Mouse (Mus musculus): ENCODE results near the gene Ldhb. TPM values are rescaled to one million over a fixed set of nuclear protein-coding genes. Genes with fewer than 3 reads are reported as not detected.

Gene Ldhb
- total and polyA plus RNA-seq, 2 experiments: 2.6 to 3.9 TPM

GRCm38 (mm10) chr6:142511516-142512135, 3.9 kb upstream of the Ldhb start:
- DNase-seq (ENCODE audit: extremely low read depth, low read depth, low spot score): no peak
- H3K27me3 ChIP-seq (ENCODE audit: control insufficient read depth, insufficient read depth, low read length): no peaks in the 10 kb centered on the region
- no peak overlapping the region for H3K9ac ChIP-seq (ENCODE audit: low read depth, low read length)
- H3K4me3 ChIP-seq (ENCODE audit: insufficient read depth, low read depth, low read length): no peak overlapping the region
- no peaks in the 10 kb centered on the region for H3K79me2 ChIP-seq (ENCODE audit: control insufficient read depth, insufficient read depth, low read length)
- peaks cover 2% of the 10 kb centered on the region; the same call in 1 of the 2 replicates for H3K4me1 ChIP-seq (ENCODE audit: control insufficient read depth, insufficient read depth, low read length)
- H3K36me3 ChIP-seq (ENCODE audit: control insufficient read depth, insufficient read depth, low read length): no peaks in the 10 kb centered on the region
- TF ChIP-seq CTCF (IDR thresholded peaks at IDR 0.05; ENCODE audit: low read depth, low read length) (no peak), POLR2A (IDR thresholded peaks at IDR 0.05; ENCODE audit: extremely low read depth, insufficient read depth, low read length) (no peak)
- WGBS: 50% methylated on average over 12 of the region's 12 CpGs
- no peak overlapping the region for H3K27ac ChIP-seq (replicated peaks; ENCODE audit: insufficient read depth, low read depth, low read length)

- Histone ChIP-seq H3K4me3 (ENCODE audit: insufficient read depth, low read depth, low read length) (no peak overlapping the region), H3K27me3 (ENCODE audit: control insufficient read depth, insufficient read depth, low read length) (no peaks in the 10 kb centered on the region), H3K27ac (replicated peaks; ENCODE audit: insufficient read depth, low read depth, low read length) (no peak overlapping the region), H3K79me2 (ENCODE audit: control insufficient read depth, insufficient read depth, low read length) (no peaks in the 10 kb centered on the region), H3K4me1 (ENCODE audit: control insufficient read depth, insufficient read depth, low read length) (no peaks in the 10 kb centered on the region), H3K36me3 (ENCODE audit: control insufficient read depth, insufficient read depth, low read length) (no peaks in the 10 kb centered on the region), H3K9ac (ENCODE audit: low read depth, low read length) (no peak overlapping the region)
- 53% methylated on average over 4 of the region's 4 CpGs for WGBS
- TF ChIP-seq CTCF (IDR thresholded peaks at IDR 0.05; ENCODE audit: low read depth, low read length) (no peak), POLR2A (IDR thresholded peaks at IDR 0.05; ENCODE audit: extremely low read depth, insufficient read depth, low read length) (no peak)
- DNase-seq (ENCODE audit: extremely low read depth, low read depth, low spot score): no peak
These were observed 906 bp upstream of the Ldhb start for GRCm38 (mm10) chr6:142508663-142509062.

GRCm38 (mm10) chr6:142507033-142507784, 548 bp downstream of the Ldhb start:
- Histone ChIP-seq H3K9ac (ENCODE audit: low read depth, low read length) (peak overlapping the region; percentile 37; the same call in 1 of the 2 replicates), H3K27me3 (ENCODE audit: control insufficient read depth, insufficient read depth, low read length) (no peaks in the 10 kb centered on the region)

GRCm38 (mm10) chr6:142506338-142507032, 1.3 kb downstream of the Ldhb start:
- Histone ChIP-seq H3K79me2 (ENCODE audit: control insufficient read depth, insufficient read depth, low read length) (no peaks in the 10 kb centered on the region), H3K9ac (ENCODE audit: low read depth, low read length) (no peak overlapping the region), H3K4me3 (ENCODE audit: insufficient read depth, low read depth, low read length) (no peak overlapping the region), H3K27me3 (ENCODE audit: control insufficient read depth, insufficient read depth, low read length) (no peaks in the 10 kb centered on the region), H3K27ac (replicated peaks; ENCODE audit: insufficient read depth, low read depth, low read length) (no peak overlapping the region), H3K4me1 (ENCODE audit: control insufficient read depth, insufficient read depth, low read length) (no peaks in the 10 kb centered on the region), H3K36me3 (ENCODE audit: control insufficient read depth, insufficient read depth, low read length) (no peaks in the 10 kb centered on the region)
- 46% methylated on average over 10 of the region's 10 CpGs for WGBS
- no peak for DNase-seq (ENCODE audit: extremely low read depth, low read depth, low spot score)
- TF ChIP-seq POLR2A (IDR thresholded peaks at IDR 0.05; ENCODE audit: extremely low read depth, insufficient read depth, low read length) (no peak), CTCF (IDR thresholded peaks at IDR 0.05; ENCODE audit: low read depth, low read length) (no peak)

More at GRCm38 (mm10) chr6:142507033-142507784, 548 bp downstream of the Ldhb start:
- no peak for DNase-seq (ENCODE audit: extremely low read depth, low read depth, low spot score)
- H3K27ac ChIP-seq (replicated peaks; ENCODE audit: insufficient read depth, low read depth, low read length): no peak overlapping the region
- no peaks in the 10 kb centered on the region for H3K4me1 ChIP-seq (ENCODE audit: control insufficient read depth, insufficient read depth, low read length)
- TF ChIP-seq CTCF (IDR thresholded peaks at IDR 0.05; ENCODE audit: low read depth, low read length): no peak
- no peak for TF ChIP-seq POLR2A (IDR thresholded peaks at IDR 0.05; ENCODE audit: extremely low read depth, insufficient read depth, low read length)
- no peaks in the 10 kb centered on the region for H3K36me3 ChIP-seq (ENCODE audit: control insufficient read depth, insufficient read depth, low read length)
- WGBS: 31% methylated on average over 30 of the region's 30 CpGs
- H3K4me3 ChIP-seq (ENCODE audit: insufficient read depth, low read depth, low read length): peak overlapping the region; percentile 55
- H3K79me2 ChIP-seq (ENCODE audit: control insufficient read depth, insufficient read depth, low read length): no peaks in the 10 kb centered on the region

- 85% methylated on average over 8 of the region's 8 CpGs for WGBS
- H3K4me1 ChIP-seq (ENCODE audit: control insufficient read depth, insufficient read depth, low read length): no peaks in the 10 kb centered on the region
- no peaks in the 10 kb centered on the region for H3K36me3 ChIP-seq (ENCODE audit: control insufficient read depth, insufficient read depth, low read length)
- no peak overlapping the region for H3K4me3 ChIP-seq (ENCODE audit: insufficient read depth, low read depth, low read length)
- no peaks in the 10 kb centered on the region for H3K27me3 ChIP-seq (ENCODE audit: control insufficient read depth, insufficient read depth, low read length)
- no peak for DNase-seq (ENCODE audit: extremely low read depth, low read depth, low spot score)
- no peak overlapping the region for H3K9ac ChIP-seq (ENCODE audit: low read depth, low read length)
- H3K79me2 ChIP-seq (ENCODE audit: control insufficient read depth, insufficient read depth, low read length): no peaks in the 10 kb centered on the region
- no peak for TF ChIP-seq POLR2A (IDR thresholded peaks at IDR 0.05; ENCODE audit: extremely low read depth, insufficient read depth, low read length)
- no peak for TF ChIP-seq CTCF (IDR thresholded peaks at IDR 0.05; ENCODE audit: low read depth, low read length)
- H3K27ac ChIP-seq (replicated peaks; ENCODE audit: insufficient read depth, low read depth, low read length): no peak overlapping the region
These were observed 4.2 kb downstream of the Ldhb start for GRCm38 (mm10) chr6:142503601-142504000.
